Mouse (Mus musculus): Measurements from ENCODE around the gene Lmod1.
"Not testable (repeated sequence)": the region's sequence is repeated elsewhere in the genome, so short reads cannot be mapped to it uniquely, and the experiment has no call there.

DNA sequence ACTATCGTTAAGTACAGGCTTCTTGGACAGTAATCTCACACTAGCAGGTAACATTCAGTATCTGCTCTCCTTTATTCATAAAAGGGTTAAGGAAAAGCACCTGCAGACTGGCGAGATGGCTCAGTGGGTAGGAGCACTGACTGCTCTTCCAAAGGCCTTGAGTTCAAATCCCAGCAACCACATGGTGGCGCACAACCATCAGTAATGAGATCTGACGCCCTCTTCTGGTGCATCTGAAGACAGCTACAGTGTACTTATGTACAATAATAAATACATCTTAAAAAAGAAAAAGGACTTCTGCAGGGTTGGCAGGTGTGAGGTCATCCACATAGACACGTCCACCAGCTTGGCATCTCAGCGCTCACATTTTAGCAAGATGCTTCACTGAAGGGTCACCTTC is 57.0 kb downstream of the Lmod1 start:
- peak; percentile 17; the same call in 1 of the 2 replicates for TF ChIP-seq CTCF (IDR thresholded peaks at IDR 0.05; ENCODE audit: extremely low read depth, insufficient read depth, low read length)
- TF ChIP-seq POLR2A (IDR thresholded peaks at IDR 0.05; ENCODE audit: extremely low read depth, insufficient read depth, low read length), result not testable (repeated sequence)

Measured in cortical plate, adult 2 months (tissue).